Mouse (Mus musculus): ENCODE data around the gene Aspn. TPM values are rescaled to one million over a fixed set of nuclear protein-coding genes. Genes with fewer than 3 reads are reported as not detected.

The Aspn gene
- polyA plus RNA-seq (2015; fragmentation: Nextera tagmentation; extraction: Ambion mirVana) = 0.57 and 1.9 TPM in 2 replicates

DNA sequence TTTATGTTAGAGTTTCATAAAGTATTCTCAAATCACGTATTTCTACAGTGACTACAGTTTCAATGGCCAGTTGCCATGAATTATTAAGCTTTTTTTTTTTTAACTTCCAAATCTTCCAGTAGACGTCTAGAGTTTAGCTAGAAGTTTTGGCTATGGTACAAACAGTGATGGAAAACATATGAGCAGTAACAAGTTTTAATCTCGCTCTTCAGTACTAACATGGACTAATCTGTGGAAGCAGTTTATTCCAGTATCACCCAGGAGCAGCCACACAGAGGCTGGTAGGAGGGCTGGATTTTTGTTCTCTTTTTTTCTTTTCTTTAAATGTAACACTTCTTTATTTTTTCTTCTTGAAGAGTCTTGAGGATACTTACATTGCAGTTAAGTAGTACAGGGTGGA, at the start of gene Aspn:
Gene Aspn (plus strand): TSS at position 165 of the 400 bp plus-strand sequence.
- H3K27ac ChIP-seq = no peak within 1 kb of the TSS
- no peak within 1 kb of the TSS for H3K4me2 ChIP-seq
- no peaks in the 10 kb centered on the region for H3K27me3 ChIP-seq
- ATAC-seq (ENCODE audit: low FRiP score) = no peak
- WGBS = 89% methylated on average over 3 of the region's 3 CpGs
- H3K36me3 ChIP-seq = no peaks in the 10 kb centered on the region
- no peaks in the 10 kb centered on the region for H3K4me1 ChIP-seq (replicated peaks)
- H3K9me3 ChIP-seq = no peaks in the 10 kb centered on the region
- H3K9ac ChIP-seq = no peak within 1 kb of the TSS
- H3K4me3 ChIP-seq = no peak within 1 kb of the TSS

DNA sequence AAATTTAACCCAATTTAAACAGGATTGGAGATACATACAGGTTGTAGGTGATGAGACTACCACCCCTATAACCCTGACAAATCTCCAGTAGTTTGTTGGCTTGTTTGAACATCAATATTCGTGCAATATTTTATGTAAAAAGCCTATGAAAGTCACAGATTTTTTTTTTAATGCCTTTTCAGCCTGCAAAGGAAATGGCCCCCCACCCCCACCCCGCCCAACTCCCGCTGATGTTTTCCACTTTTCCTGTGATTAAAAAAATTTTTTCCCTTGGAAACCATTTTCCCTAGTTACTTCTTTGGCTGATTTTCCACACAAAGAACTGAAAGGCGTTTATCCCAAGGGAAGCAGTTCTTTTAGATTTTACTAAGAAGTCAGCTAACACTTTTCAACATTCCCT, 39.7 kb upstream of the Aspn start, which contains the start of gene Ecm2:
Gene Ecm2 (plus strand): TSS at position 301 of the 400 bp plus-strand sequence.
- ATAC-seq (ENCODE audit: low FRiP score) = no peak
- Histone ChIP-seq H3K9ac (no peak within 1 kb of the TSS), H3K9me3 (no peaks in the 10 kb centered on the region), H3K36me3 (no peaks in the 10 kb centered on the region), H3K27ac (no peak within 1 kb of the TSS), H3K4me2 (no peak within 1 kb of the TSS), H3K4me1 (replicated peaks) (no peaks in the 10 kb centered on the region), H3K27me3 (no peaks in the 10 kb centered on the region), H3K4me3 (no peak within 1 kb of the TSS)
- WGBS = 50% methylated on average over 4 of the region's 4 CpGs

DNA sequence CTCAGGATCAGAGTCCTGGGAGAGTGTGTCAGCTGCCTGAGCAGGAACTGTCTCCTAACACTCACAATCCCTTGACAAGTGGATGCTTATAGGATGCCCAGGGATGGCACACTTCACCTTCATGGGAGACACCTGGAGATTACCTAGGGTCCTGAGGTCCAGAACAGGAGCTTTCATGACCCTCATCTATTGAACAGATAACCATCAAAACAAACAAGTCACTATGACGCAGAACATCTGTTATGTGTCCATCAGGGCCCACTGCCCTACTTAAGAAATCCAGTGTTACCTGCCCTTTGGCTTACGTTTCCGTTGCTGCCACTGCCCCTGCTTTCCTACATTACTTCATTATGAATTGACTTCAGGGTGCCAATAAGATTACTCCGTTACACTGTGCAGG, 38.5 kb upstream of the Aspn start:
- WGBS = 89% methylated on average over 4 of the region's 4 CpGs
- H3K36me3 ChIP-seq = no peaks in the 10 kb centered on the region
- no peak overlapping the region for H3K9ac ChIP-seq
- H3K4me3 ChIP-seq = no peak overlapping the region
- no peaks in the 10 kb centered on the region for H3K27me3 ChIP-seq
- no peak for ATAC-seq (ENCODE audit: low FRiP score)
- H3K4me1 ChIP-seq (replicated peaks) = no peaks in the 10 kb centered on the region
- no peak overlapping the region for H3K27ac ChIP-seq
- no peak overlapping the region for H3K4me2 ChIP-seq
- H3K9me3 ChIP-seq = no peaks in the 10 kb centered on the region

DNA sequence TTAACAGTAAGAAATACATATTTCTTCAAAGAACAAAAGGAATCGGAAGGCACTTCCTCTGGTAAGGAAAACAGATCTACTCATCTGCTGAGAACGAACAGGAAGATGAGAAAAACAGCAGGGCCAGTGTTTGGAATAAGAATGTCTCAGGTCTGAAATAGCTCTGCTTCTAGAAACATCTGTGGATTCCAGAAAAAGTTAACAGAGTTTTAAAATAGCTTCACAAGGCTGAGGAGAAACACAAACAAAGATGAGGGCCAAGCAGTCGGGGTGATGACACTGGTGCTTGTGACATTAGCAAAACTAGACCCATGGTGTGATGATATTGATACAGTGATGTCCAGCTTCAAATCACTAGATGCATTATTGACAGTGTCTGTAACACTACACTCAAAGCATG, 37.1 kb upstream of the Aspn start:
- Histone ChIP-seq H3K27ac (no peak overlapping the region), H3K9ac (no peak overlapping the region), H3K4me3 (no peak overlapping the region), H3K36me3 (no peaks in the 10 kb centered on the region), H3K9me3 (no peaks in the 10 kb centered on the region), H3K4me1 (replicated peaks) (no peaks in the 10 kb centered on the region), H3K4me2 (no peak overlapping the region), H3K27me3 (no peaks in the 10 kb centered on the region)
- ATAC-seq (ENCODE audit: low FRiP score) = no peak
- WGBS = 86% methylated on average over 3 of the region's 3 CpGs

- no peaks in the 10 kb centered on the region for H3K9me3 ChIP-seq
- no peak for ATAC-seq (ENCODE audit: low FRiP score)
- H3K36me3 ChIP-seq = no peaks in the 10 kb centered on the region
- no peak overlapping the region for H3K27ac ChIP-seq
- H3K4me2 ChIP-seq = no peak overlapping the region
- no peaks in the 10 kb centered on the region for H3K4me1 ChIP-seq (replicated peaks)
- 32% methylated on average over 2 of the region's 2 CpGs for WGBS
- no peak overlapping the region for H3K4me3 ChIP-seq
- H3K9ac ChIP-seq = no peak overlapping the region
- H3K27me3 ChIP-seq = no peaks in the 10 kb centered on the region
These were observed 25.5 kb upstream of the Aspn start for GRCm38 (mm10) chr13:49518761-49519160.

GRCm38 (mm10) chr13:49526235-49526634, 18.0 kb upstream of the Aspn start:
- Histone ChIP-seq H3K4me2 (no peak overlapping the region), H3K36me3 (no peaks in the 10 kb centered on the region), H3K4me1 (replicated peaks) (no peaks in the 10 kb centered on the region), H3K27ac (no peak overlapping the region), H3K4me3 (no peak overlapping the region), H3K27me3 (no peaks in the 10 kb centered on the region), H3K9me3 (no peaks in the 10 kb centered on the region), H3K9ac (no peak overlapping the region)
- no peak for ATAC-seq (ENCODE audit: low FRiP score)
- WGBS = 89% methylated on average over 2 of the region's 2 CpGs

DNA sequence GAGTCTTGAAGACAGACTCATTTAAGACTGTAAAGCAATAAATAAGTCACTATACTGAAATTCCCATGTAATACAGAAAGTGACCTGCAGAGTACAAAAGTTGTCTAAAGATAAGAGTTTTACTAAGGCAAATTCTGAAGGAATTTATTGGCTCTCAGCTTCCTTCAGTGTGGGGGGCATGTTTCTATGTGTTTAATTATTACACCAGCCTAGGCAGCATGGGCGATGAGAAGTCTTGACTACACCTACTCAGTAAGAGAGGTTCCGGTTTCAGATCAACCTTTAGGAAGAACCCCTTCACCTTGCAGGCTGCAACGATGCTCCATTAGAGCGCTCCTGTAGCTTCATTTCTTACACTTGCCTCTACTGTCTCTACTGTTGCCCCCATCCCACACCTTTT, 13.6 kb upstream of the Aspn start:
- WGBS = 95% methylated on average over 4 of the region's 4 CpGs
- Histone ChIP-seq H3K4me2 (no peak overlapping the region), H3K9me3 (no peaks in the 10 kb centered on the region), H3K27me3 (no peaks in the 10 kb centered on the region), H3K9ac (no peak overlapping the region), H3K4me3 (no peak overlapping the region), H3K27ac (no peak overlapping the region), H3K4me1 (replicated peaks) (no peaks in the 10 kb centered on the region), H3K36me3 (no peaks in the 10 kb centered on the region)
- no peak for ATAC-seq (ENCODE audit: low FRiP score)

DNA sequence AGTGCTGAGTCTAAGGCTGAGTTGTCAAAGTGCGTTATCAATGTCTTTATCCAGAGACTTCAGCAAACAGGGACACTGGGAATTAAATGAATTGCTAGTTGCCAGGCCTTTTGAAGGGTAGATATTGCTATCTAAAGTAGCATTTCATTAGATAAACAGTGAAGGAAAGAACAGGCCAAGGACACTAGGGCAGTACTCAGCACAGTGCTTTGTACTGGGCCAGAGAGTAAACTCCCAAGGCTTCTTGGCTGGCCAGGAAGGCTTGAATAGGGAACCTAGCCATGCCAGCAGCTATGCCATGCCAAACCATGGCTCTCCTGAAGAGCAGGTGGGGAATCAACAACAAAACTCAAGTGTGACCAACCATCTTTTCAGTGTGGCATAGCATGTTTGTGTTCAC, 7.3 kb upstream of the Aspn start:
- 96% methylated on average over 1 of the region's 1 CpGs for WGBS
- no peak overlapping the region for H3K4me3 ChIP-seq

GRCm38 (mm10) chr13:49538693-49539092, 5.5 kb upstream of the Aspn start:
- Histone ChIP-seq H3K4me1 (replicated peaks) (no peaks in the 10 kb centered on the region), H3K36me3 (no peaks in the 10 kb centered on the region), H3K27me3 (no peaks in the 10 kb centered on the region), H3K9ac (no peak overlapping the region), H3K4me2 (no peak overlapping the region), H3K9me3 (no peaks in the 10 kb centered on the region), H3K4me3 (no peak overlapping the region), H3K27ac (no peak overlapping the region)
- ATAC-seq (ENCODE audit: low FRiP score) = no peak
- 88% methylated on average over 1 of the region's 1 CpGs for WGBS

More for the DNA sequence above, 7.3 kb upstream of the Aspn start:
- Histone ChIP-seq H3K4me2 (no peak overlapping the region), H3K27ac (no peak overlapping the region), H3K9ac (no peak overlapping the region), H3K27me3 (no peaks in the 10 kb centered on the region), H3K36me3 (no peaks in the 10 kb centered on the region), H3K4me1 (replicated peaks) (no peaks in the 10 kb centered on the region), H3K9me3 (no peaks in the 10 kb centered on the region)
- ATAC-seq (ENCODE audit: low FRiP score) = no peak

DNA sequence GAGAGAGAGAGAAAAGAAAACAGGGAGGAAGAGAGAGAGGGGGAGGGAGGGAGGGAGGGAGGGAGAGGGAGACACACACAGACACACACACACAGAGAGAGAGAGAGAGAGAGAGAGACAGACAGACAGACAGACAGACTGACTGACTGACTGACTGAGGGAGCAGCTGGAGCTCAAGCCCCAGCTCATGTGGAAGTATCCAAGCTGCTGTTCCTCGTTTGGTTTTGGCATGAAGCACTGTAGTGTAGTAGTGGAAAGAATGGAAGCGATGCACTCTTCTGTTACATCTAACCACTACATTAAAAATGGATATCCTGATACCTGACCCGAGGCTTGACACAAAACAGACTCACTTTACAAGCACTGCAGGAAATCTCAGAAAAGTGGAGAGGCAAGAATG, 1.4 kb downstream of the Aspn start:
- H3K36me3 ChIP-seq = no peaks in the 10 kb centered on the region
- H3K27ac ChIP-seq = no peak overlapping the region
- no peaks in the 10 kb centered on the region for H3K27me3 ChIP-seq
- ATAC-seq (ENCODE audit: low FRiP score) = no peak
- no peak overlapping the region for H3K9ac ChIP-seq
- no peak overlapping the region for H3K4me3 ChIP-seq
- no peak overlapping the region for H3K4me2 ChIP-seq
- H3K9me3 ChIP-seq = no peaks in the 10 kb centered on the region
- WGBS = 74% methylated on average over 3 of the region's 3 CpGs
- no peaks in the 10 kb centered on the region for H3K4me1 ChIP-seq (replicated peaks)

DNA sequence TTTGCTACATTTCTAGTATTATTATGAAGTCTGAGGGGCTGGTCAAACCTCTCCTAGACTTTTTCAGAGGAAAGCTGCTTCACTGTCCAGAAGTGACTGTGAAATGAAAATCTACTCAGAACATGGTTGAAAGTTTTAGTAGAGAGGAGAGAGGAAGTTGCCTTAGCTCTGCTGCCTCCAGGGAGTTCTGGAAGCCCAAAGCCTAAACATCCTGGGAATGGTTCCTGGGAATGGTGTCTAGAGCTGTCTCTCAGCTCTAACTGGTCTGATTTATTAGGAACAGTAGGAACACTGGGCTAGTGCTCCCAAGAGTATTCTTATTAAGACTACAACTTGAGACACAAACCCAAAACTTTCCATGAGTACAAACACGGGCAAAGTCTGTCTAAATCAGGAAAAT, 2.3 kb downstream of the Aspn start:
- Histone ChIP-seq H3K27me3 (no peaks in the 10 kb centered on the region), H3K4me1 (replicated peaks) (no peaks in the 10 kb centered on the region), H3K27ac (no peak overlapping the region), H3K9ac (no peak overlapping the region), H3K36me3 (no peaks in the 10 kb centered on the region), H3K9me3 (no peaks in the 10 kb centered on the region), H3K4me3 (no peak overlapping the region), H3K4me2 (no peak overlapping the region)
- ATAC-seq (ENCODE audit: low FRiP score) = no peak
- 84% methylated on average over 1 of the region's 1 CpGs for WGBS

DNA sequence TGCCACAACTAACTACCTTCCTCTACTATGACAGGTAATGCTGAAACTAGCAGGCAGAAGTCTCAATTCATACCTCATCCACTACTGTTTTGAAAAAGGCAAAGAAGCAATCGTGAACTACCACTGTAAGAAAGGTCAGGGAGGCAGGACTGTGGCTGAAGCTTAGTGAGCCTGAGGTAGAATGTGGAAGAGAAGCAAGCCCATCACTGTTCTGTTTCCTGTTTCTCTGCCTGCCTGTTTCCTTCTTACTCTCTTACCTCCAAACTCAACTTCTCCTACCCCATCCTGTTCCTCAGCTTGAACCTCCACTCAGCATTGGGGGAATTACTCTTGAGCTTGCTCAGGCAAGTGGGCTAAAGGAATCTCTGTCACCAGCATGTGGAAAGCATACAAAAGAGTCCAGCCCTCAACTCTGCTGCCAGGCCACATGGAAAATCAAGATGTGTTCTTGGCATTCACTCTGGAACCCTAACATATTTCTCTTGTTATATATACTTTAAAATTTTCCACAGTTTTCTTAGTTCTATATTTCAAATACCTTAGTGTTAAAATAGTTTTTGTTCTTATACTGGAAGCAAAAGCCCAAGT, 3.4 kb downstream of the Aspn start:
- no peaks in the 10 kb centered on the region for H3K9me3 ChIP-seq
- no peak overlapping the region for H3K27ac ChIP-seq
- 73% methylated on average over 1 of the region's 1 CpGs for WGBS
- no peak overlapping the region for H3K4me3 ChIP-seq
- H3K27me3 ChIP-seq = no peaks in the 10 kb centered on the region
- H3K4me1 ChIP-seq (replicated peaks) = no peaks in the 10 kb centered on the region
- no peak overlapping the region for H3K9ac ChIP-seq
- H3K36me3 ChIP-seq = no peaks in the 10 kb centered on the region
- ATAC-seq (ENCODE audit: low FRiP score) = no peak
- H3K4me2 ChIP-seq = no peak overlapping the region

DNA sequence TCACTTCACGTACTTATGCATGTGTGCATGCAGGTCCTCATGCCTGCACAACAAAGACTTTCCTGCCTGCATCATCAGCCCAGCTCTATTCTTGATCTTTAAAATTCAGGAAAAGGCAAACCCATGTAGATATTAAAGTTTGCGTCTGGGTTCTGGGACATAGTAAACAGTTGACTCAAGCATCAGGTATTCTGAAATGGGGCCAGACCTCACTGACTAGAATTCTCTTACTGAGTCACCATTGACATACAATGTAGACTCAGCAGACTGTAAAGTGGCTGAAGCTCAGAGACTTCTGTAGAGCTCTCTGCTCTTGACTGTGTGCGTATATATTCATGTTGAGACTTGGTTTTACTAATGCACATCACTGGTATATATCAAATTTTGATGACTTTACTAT, 5.4 kb downstream of the Aspn start:
- Histone ChIP-seq H3K4me3 (no peak overlapping the region), H3K4me1 (replicated peaks) (no peaks in the 10 kb centered on the region), H3K9ac (no peak overlapping the region), H3K27me3 (no peaks in the 10 kb centered on the region), H3K27ac (no peak overlapping the region), H3K4me2 (no peak overlapping the region), H3K36me3 (no peaks in the 10 kb centered on the region), H3K9me3 (no peaks in the 10 kb centered on the region)
- 94% methylated on average over 3 of the region's 3 CpGs for WGBS
- ATAC-seq (ENCODE audit: low FRiP score) = no peak
